Mouse (Mus musculus) frontal cortex, postnatal 10 days (tissue): Measurements from ENCODE around the gene Cmtm6.

ENCODE experiments used
- DNase-seq, 2 experiments: peaks; one replicate each; pipeline ENCODE4 v3.0.0; 2022; ENCODE audit warnings: low spot score in 2 of 2, mixed read lengths in 1 of 2

The Cmtm6 gene

DNA sequence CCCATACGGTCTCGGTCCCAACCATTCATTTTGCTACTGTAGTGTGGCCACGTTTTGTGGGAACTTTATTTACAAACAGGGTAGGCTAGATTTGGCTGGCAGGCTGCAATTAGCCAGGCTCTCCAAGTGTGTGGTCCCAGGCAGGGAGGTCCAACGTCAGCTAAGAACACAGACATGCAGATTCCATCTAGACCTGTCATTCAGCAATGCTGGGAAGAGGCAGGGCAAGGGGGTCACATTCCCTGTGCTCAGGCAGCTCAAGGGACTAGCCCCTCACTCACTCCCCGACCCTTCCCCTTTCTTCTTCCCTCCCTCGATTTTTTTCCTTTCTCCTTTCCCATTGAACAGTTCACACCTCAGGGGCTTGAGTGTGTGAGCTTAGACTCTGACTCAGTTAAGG is 67.9 kb downstream of the Cmtm6 start:
- no peak for DNase-seq
